27 mouse cellular contexts compared by ENCODE assay signal in the genomic region with DNA sequence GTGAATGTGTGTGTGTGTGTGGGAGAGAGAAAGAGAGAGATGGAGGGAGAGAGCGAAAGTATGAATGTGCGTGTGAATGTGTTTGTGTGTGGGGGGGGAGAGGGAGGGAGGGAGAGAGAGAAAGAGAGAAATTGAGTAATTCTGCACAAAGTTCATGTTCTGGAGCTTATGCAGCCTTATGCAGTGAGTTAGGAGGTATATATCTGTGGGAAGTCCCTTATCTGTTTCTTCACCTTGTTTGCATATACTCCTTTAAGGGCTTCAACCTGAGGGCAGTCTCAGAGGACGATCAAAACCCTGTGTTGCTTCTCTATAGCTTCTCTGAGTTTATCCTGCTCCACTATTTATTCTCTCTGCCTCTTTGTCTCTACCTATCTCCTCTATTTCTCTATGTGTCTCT. TPM values are rescaled to one million over a fixed set of nuclear protein-coding genes. Genes with fewer than 3 reads are reported as not detected.
DNase-seq lines count a peak whose midpoint lies in the region; ATAC-seq and TF ChIP-seq lines count a peak whose summit lies in the region.
"Had no signal": no experiment of that assay in that cellular context is flagged by ENCODE, and none has a peak within 500 bp of the region (broad histone marks: within the 10 kb centered on the region; RNA-seq: fewer than 3 reads in every experiment).

No protein-coding gene starts in this region.

- H3K9ac ChIP-seq in liver, postnatal 0 days (replicated peaks): no peak overlapping the region
- H3K9ac ChIP-seq in intestine, embryonic 15.5 days: no peak overlapping the region
- no peak overlapping the region for H3K9ac ChIP-seq in intestine, embryonic 16.5 days (ENCODE audit: low read depth, low read length)
- H3K9ac ChIP-seq: embryonic facial prominence, embryonic 12.5 days; forebrain, embryonic 13.5 days; forebrain, embryonic 15.5 days had no signal

- no peaks in the 10 kb centered on the region for H3K36me3 ChIP-seq in liver, postnatal 0 days (replicated peaks; ENCODE audit: insufficient read depth, low read length)
- no peaks in the 10 kb centered on the region for H3K36me3 ChIP-seq in intestine, embryonic 15.5 days
- H3K36me3 ChIP-seq in intestine, embryonic 16.5 days (ENCODE audit: control insufficient read depth, insufficient read depth, low read length): no peaks in the 10 kb centered on the region
- H3K36me3 ChIP-seq: embryonic facial prominence, embryonic 10.5 days; embryonic facial prominence, embryonic 12.5 days; forebrain, embryonic 15.5 days had no signal

- H3K4me3 ChIP-seq in liver, postnatal 0 days (ENCODE audit: low read depth, low read length): no peak overlapping the region
- no peak overlapping the region for H3K4me3 ChIP-seq in intestine, embryonic 15.5 days (replicated peaks)
- H3K4me3 ChIP-seq in intestine, embryonic 16.5 days (ENCODE audit: low read length): no peak overlapping the region
- H3K4me3 ChIP-seq: embryonic facial prominence, embryonic 10.5 days; embryonic facial prominence, embryonic 12.5 days; forebrain, embryonic 13.5 days; forebrain, embryonic 15.5 days had no signal

- 0 out of 2 replicates have a peak overlapping the region, but pooled peaks have one; percentile 6 for H3K4me2 ChIP-seq in liver, postnatal 0 days (ENCODE audit: low read depth, low read length)
- H3K4me2 ChIP-seq in intestine, embryonic 15.5 days (replicated peaks): no peak overlapping the region
- H3K4me2 ChIP-seq in intestine, embryonic 16.5 days (ENCODE audit: low read depth, low read length): no peak overlapping the region
- H3K4me2 ChIP-seq: embryonic facial prominence, embryonic 12.5 days; forebrain, embryonic 13.5 days; forebrain, embryonic 15.5 days had no signal

- 50% methylated on average over 3 of the region's 3 CpGs for WGBS in liver, postnatal 0 days (ENCODE audit: insufficient replicate concordance)
- 74% methylated on average over 3 of the region's 3 CpGs for WGBS in intestine, embryonic 15.5 days
- WGBS in intestine, embryonic 16.5 days: 70% methylated on average over 3 of the region's 3 CpGs

- H3K27me3 ChIP-seq in liver, postnatal 0 days (ENCODE audit: insufficient read depth, low read length): no peaks in the 10 kb centered on the region
- no peaks in the 10 kb centered on the region for H3K27me3 ChIP-seq in intestine, embryonic 15.5 days (replicated peaks)
- H3K27me3 ChIP-seq in intestine, embryonic 16.5 days (replicated peaks; ENCODE audit: control insufficient read depth, insufficient read depth, low read length): no peaks in the 10 kb centered on the region
- H3K27me3 ChIP-seq: embryonic facial prominence, embryonic 12.5 days; forebrain, embryonic 13.5 days; forebrain, embryonic 15.5 days had no signal

- intact Hi-C loops in left cerebral cortex, postnatal 10 days (cut with DNase I): no loop called here

- no peak for DNase-seq in liver, postnatal 0 days
- no peak for DNase-seq in liver
- no peak for DNase-seq in left cerebral cortex, postnatal 10 days (ENCODE audit: extremely low spot score in 1 of 2, low spot score in 2 of 2)
- no peak for DNase-seq in cerebellum, postnatal 4 days (ENCODE audit: low spot score in 2 of 2)
- DNase-seq: adrenal gland, adult 2 months; adrenal gland, postnatal 10 days; adrenal gland, postnatal 25 days; cerebellum, adult 11 months; cerebellum, adult 18-20 months; cerebellum, adult 8-10 months; cerebellum, adult 9-11 months; cerebellum, postnatal 14 days; cerebellum, postnatal 36 days had no signal

- no peak for TF ChIP-seq EP300 in liver, postnatal 0 days (IDR thresholded peaks at IDR 0.05; ENCODE audit: low read depth)

- no peak overlapping the region for H3K27ac ChIP-seq in liver, postnatal 0 days (ENCODE audit: low read depth)
- no peak overlapping the region for H3K27ac ChIP-seq in intestine, embryonic 15.5 days
- H3K27ac ChIP-seq in intestine, embryonic 16.5 days (ENCODE audit: low read length): no peak overlapping the region
- H3K27ac ChIP-seq: embryonic facial prominence, embryonic 10.5 days; embryonic facial prominence, embryonic 12.5 days; forebrain, embryonic 13.5 days; forebrain, embryonic 15.5 days had no signal

- TF ChIP-seq CTCF in liver, postnatal 0 days (IDR thresholded peaks at IDR 0.05; ENCODE audit: low read depth): no peak

- H3K4me1 ChIP-seq in liver, postnatal 0 days (ENCODE audit: insufficient read depth): peaks cover 6% of the 10 kb centered on the region; the same call in 1 of the 2 replicates
- H3K4me1 ChIP-seq in intestine, embryonic 15.5 days (replicated peaks): no peaks in the 10 kb centered on the region
- no peaks in the 10 kb centered on the region for H3K4me1 ChIP-seq in intestine, embryonic 16.5 days (ENCODE audit: control insufficient read depth, insufficient read depth, low read length)
- H3K4me1 ChIP-seq: embryonic facial prominence, embryonic 12.5 days; forebrain, embryonic 13.5 days; forebrain, embryonic 15.5 days had no signal

- H3K9me3 ChIP-seq in liver, postnatal 0 days (ENCODE audit: low read length): no peaks in the 10 kb centered on the region
- H3K9me3 ChIP-seq in intestine, embryonic 15.5 days: no peaks in the 10 kb centered on the region
- H3K9me3 ChIP-seq in intestine, embryonic 16.5 days (ENCODE audit: control insufficient read depth, low read length): no peaks in the 10 kb centered on the region
- H3K9me3 ChIP-seq: embryonic facial prominence, embryonic 10.5 days; embryonic facial prominence, embryonic 12.5 days; forebrain, embryonic 13.5 days; forebrain, embryonic 15.5 days had no signal

- peak; percentile 76 for ATAC-seq in liver, postnatal 0 days
- peak; percentile 62; the same call in 1 of the 2 replicates for ATAC-seq in intestine, embryonic 15.5 days
- peak; percentile 62 for ATAC-seq in intestine, embryonic 16.5 days
- ATAC-seq: forebrain, embryonic 13.5 days; forebrain, embryonic 15.5 days had no signal

RNA-seq across cellular contexts. Expression of a gene that starts 1.6 kb away (rescaled TPM):
- polyA plus RNA-seq in liver, postnatal 0 days (2015; fragmentation: Nextera tagmentation; extraction: Ambion mirVana): 5.1 and 6.3 TPM in 2 replicates
- polyA plus RNA-seq in intestine, embryonic 15.5 days (2015; fragmentation: Nextera tagmentation; extraction: Ambion mirVana): 3.4 and 5.3 TPM in 2 replicates
- polyA plus RNA-seq in intestine, embryonic 16.5 days (2015; fragmentation: Nextera tagmentation; extraction: Ambion mirVana): 10.9 and 18.8 TPM in 2 replicates
- total RNA-seq in left cerebral cortex, postnatal 10 days (2021): not detected
- total RNA-seq: adrenal gland, adult 2 months; adrenal gland, postnatal 10 days; adrenal gland, postnatal 25 days; adrenal gland, postnatal 4 days; ES-E14; MEL had no signal
- polyA plus RNA-seq: adrenal gland, adult 2 months; brain, embryonic 14.5 days; C2C12; cortical plate, adult 2 months; embryonic facial prominence, embryonic 10.5 days; embryonic facial prominence, embryonic 12.5 days; embryonic facial prominence, embryonic 14.5 days; forebrain, embryonic 11.5 days; forebrain, embryonic 13.5 days; forebrain, embryonic 15.5 days had no signal

RNA-seq across cellular contexts. Expression of a gene that starts 13.7 kb away (rescaled TPM):
- not detected in 2 replicates for polyA plus RNA-seq in liver, postnatal 0 days (2015; fragmentation: Nextera tagmentation; extraction: Ambion mirVana)
- 0.09 TPM in 1 of 2 replicates, not detected in the other for polyA plus RNA-seq in intestine, embryonic 15.5 days (2015; fragmentation: Nextera tagmentation; extraction: Ambion mirVana)
- 0.13 TPM in 1 of 2 replicates, not detected in the other for polyA plus RNA-seq in intestine, embryonic 16.5 days (2015; fragmentation: Nextera tagmentation; extraction: Ambion mirVana)
- total RNA-seq in left cerebral cortex, postnatal 10 days (2021): not detected
- total RNA-seq: adrenal gland, adult 2 months; adrenal gland, postnatal 10 days; adrenal gland, postnatal 25 days; adrenal gland, postnatal 4 days; MEL had no signal
- polyA plus RNA-seq: adrenal gland, adult 2 months; brain, embryonic 14.5 days; cortical plate, adult 2 months; embryonic facial prominence, embryonic 10.5 days; embryonic facial prominence, embryonic 12.5 days; forebrain, embryonic 11.5 days; forebrain, embryonic 13.5 days; forebrain, embryonic 15.5 days had no signal

RNA-seq across cellular contexts. Expression of a gene that starts 20.1 kb away (rescaled TPM):
- not detected in 2 replicates for polyA plus RNA-seq in liver, postnatal 0 days (2015; fragmentation: Nextera tagmentation; extraction: Ambion mirVana)
- not detected in 2 replicates for polyA plus RNA-seq in intestine, embryonic 15.5 days (2015; fragmentation: Nextera tagmentation; extraction: Ambion mirVana)
- polyA plus RNA-seq in intestine, embryonic 16.5 days (2015; fragmentation: Nextera tagmentation; extraction: Ambion mirVana): not detected in 2 replicates
- not detected for total RNA-seq in left cerebral cortex, postnatal 10 days (2021)
- total RNA-seq: adrenal gland, adult 2 months; adrenal gland, postnatal 10 days; adrenal gland, postnatal 25 days; adrenal gland, postnatal 4 days; ES-E14; MEL had no signal
- polyA plus RNA-seq: adrenal gland, adult 2 months; brain, embryonic 14.5 days; C2C12; cortical plate, adult 2 months; embryonic facial prominence, embryonic 10.5 days; embryonic facial prominence, embryonic 12.5 days; embryonic facial prominence, embryonic 14.5 days; forebrain, embryonic 11.5 days; forebrain, embryonic 13.5 days; forebrain, embryonic 15.5 days had no signal

RNA-seq across cellular contexts. Expression of a gene that starts 34.3 kb away (rescaled TPM):
- polyA plus RNA-seq in liver, postnatal 0 days (2015; fragmentation: Nextera tagmentation; extraction: Ambion mirVana): not detected in 2 replicates
- not detected in 2 replicates for polyA plus RNA-seq in intestine, embryonic 15.5 days (2015; fragmentation: Nextera tagmentation; extraction: Ambion mirVana)
- polyA plus RNA-seq in intestine, embryonic 16.5 days (2015; fragmentation: Nextera tagmentation; extraction: Ambion mirVana): not detected in 2 replicates
- not detected for total RNA-seq in left cerebral cortex, postnatal 10 days (2021)
- total RNA-seq: adrenal gland, adult 2 months; adrenal gland, postnatal 10 days; adrenal gland, postnatal 25 days; adrenal gland, postnatal 4 days; ES-E14; MEL had no signal
- polyA plus RNA-seq: adrenal gland, adult 2 months; brain, embryonic 14.5 days; C2C12; cortical plate, adult 2 months; embryonic facial prominence, embryonic 10.5 days; embryonic facial prominence, embryonic 12.5 days; embryonic facial prominence, embryonic 14.5 days; forebrain, embryonic 11.5 days; forebrain, embryonic 13.5 days; forebrain, embryonic 15.5 days had no signal

RNA-seq across cellular contexts. Expression of a gene that starts 52.9 kb away (rescaled TPM):
- polyA plus RNA-seq in liver, postnatal 0 days (2015; fragmentation: Nextera tagmentation; extraction: Ambion mirVana): not detected in 2 replicates
- not detected in 2 replicates for polyA plus RNA-seq in intestine, embryonic 15.5 days (2015; fragmentation: Nextera tagmentation; extraction: Ambion mirVana)
- not detected in 2 replicates for polyA plus RNA-seq in intestine, embryonic 16.5 days (2015; fragmentation: Nextera tagmentation; extraction: Ambion mirVana)
- total RNA-seq in left cerebral cortex, postnatal 10 days (2021): not detected
- total RNA-seq: adrenal gland, adult 2 months; adrenal gland, postnatal 10 days; adrenal gland, postnatal 25 days; adrenal gland, postnatal 4 days; ES-E14; MEL had no signal
- polyA plus RNA-seq: adrenal gland, adult 2 months; brain, embryonic 14.5 days; C2C12; cortical plate, adult 2 months; embryonic facial prominence, embryonic 10.5 days; embryonic facial prominence, embryonic 12.5 days; forebrain, embryonic 11.5 days; forebrain, embryonic 13.5 days; forebrain, embryonic 15.5 days had no signal
